Mouse (Mus musculus): ENCODE results near the gene Bend3.
"Not testable (repeated sequence)": the region's sequence is repeated elsewhere in the genome, so short reads cannot be mapped to it uniquely, and the experiment has no call there.

Gene Bend3

GRCm38 (mm10) chr10:43480227-43480849 lies 1.7 kb downstream of the Bend3 start:
- DNase-seq = no peak

- no peak for DNase-seq
These were observed 2.5 kb downstream of the Bend3 start for GRCm38 (mm10) chr10:43481179-43481578.

- DNase-seq = no peak
These were observed 3.4 kb downstream of the Bend3 start for GRCm38 (mm10) chr10:43482021-43482420.

- DNase-seq = no peak
These were observed 4.9 kb downstream of the Bend3 start for GRCm38 (mm10) chr10:43483426-43483995.

- DNase-seq = no peak
These were observed 7.2 kb downstream of the Bend3 start for GRCm38 (mm10) chr10:43485751-43486268.

GRCm38 (mm10) chr10:43487441-43488010 lies 8.9 kb downstream of the Bend3 start:
- no peak for DNase-seq

- DNase-seq = no peak
These were observed 9.6 kb downstream of the Bend3 start for GRCm38 (mm10) chr10:43488258-43488657.

- DNase-seq = no peak
These were observed 10.5 kb downstream of the Bend3 start for GRCm38 (mm10) chr10:43489139-43489538.

- no peak for DNase-seq
These were observed 10.9 kb downstream of the Bend3 start for GRCm38 (mm10) chr10:43489550-43489949.

GRCm38 (mm10) chr10:43490034-43490433 lies 11.4 kb downstream of the Bend3 start:
- no peak for DNase-seq

- DNase-seq = no peak
These were observed 12.2 kb downstream of the Bend3 start for GRCm38 (mm10) chr10:43490846-43491245.

- no peak for DNase-seq
These were observed 24.0 kb downstream of the Bend3 start for GRCm38 (mm10) chr10:43502599-43502998.

- no peak for DNase-seq
These were observed 25.7 kb downstream of the Bend3 start for GRCm38 (mm10) chr10:43504291-43504690.

GRCm38 (mm10) chr10:43507051-43507450 lies 28.4 kb downstream of the Bend3 start:
- DNase-seq = no peak

- DNase-seq = no peak
These were observed 30.6 kb downstream of the Bend3 start for GRCm38 (mm10) chr10:43509228-43509627.

- no peak for DNase-seq
These were observed 34.3 kb downstream of the Bend3 start for GRCm38 (mm10) chr10:43512976-43513375.

- no peak for DNase-seq
These were observed 38.5 kb downstream of the Bend3 start for GRCm38 (mm10) chr10:43516992-43517660.

- no peak for DNase-seq
These were observed 39.2 kb downstream of the Bend3 start for GRCm38 (mm10) chr10:43517836-43518235.

- DNase-seq = no peak
These were observed 39.7 kb downstream of the Bend3 start for GRCm38 (mm10) chr10:43518368-43518767.

- DNase-seq = no peak
These were observed 41.3 kb downstream of the Bend3 start for GRCm38 (mm10) chr10:43519977-43520376.

- DNase-seq = not testable (repeated sequence)
These were observed 45.3 kb downstream of the Bend3 start, which contains the start of gene Gm9803 for GRCm38 (mm10) chr10:43523931-43524330. TSS of gene Gm9803 (plus strand) at chr10:43524084.

- peak; percentile 15 for DNase-seq
These were observed 48.9 kb downstream of the Bend3 start for GRCm38 (mm10) chr10:43527283-43528269.
